Mouse (Mus musculus) cerebellum, postnatal 25 days (tissue): ENCODE results near the gene Rdh9.
A peak's percentile ranks its signal among the peaks of the same experiment; 100 is the strongest.

ENCODE experiments used
- DNase-seq, 2 experiments: peaks; one replicate each; pipeline ENCODE4 v3.0.0; 2021; ENCODE audit warnings: mixed read lengths in 2 of 2

Gene Rdh9

DNA sequence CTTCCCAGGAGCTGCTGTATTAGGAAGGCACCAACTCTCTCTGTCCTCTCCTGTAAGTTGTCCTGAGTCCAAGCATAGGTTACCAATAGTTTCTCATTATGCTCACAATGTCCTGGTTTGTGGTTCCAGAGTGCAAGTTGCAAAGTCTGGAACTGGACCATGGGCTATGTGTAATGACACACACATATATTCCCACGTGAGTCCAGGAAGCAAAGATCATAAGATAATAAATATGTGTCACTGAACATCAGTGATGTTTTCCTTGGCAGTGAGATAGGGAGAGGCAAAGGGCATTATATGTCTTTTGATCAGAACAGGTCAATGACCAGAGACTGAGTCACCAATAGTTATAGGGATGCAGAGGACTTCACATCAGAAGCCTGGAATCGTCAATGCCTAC, at the start of gene Rdh9:
Gene Rdh9 (plus strand): TSS at position 376 of the 400 bp plus-strand sequence.
- no peak for DNase-seq

DNA sequence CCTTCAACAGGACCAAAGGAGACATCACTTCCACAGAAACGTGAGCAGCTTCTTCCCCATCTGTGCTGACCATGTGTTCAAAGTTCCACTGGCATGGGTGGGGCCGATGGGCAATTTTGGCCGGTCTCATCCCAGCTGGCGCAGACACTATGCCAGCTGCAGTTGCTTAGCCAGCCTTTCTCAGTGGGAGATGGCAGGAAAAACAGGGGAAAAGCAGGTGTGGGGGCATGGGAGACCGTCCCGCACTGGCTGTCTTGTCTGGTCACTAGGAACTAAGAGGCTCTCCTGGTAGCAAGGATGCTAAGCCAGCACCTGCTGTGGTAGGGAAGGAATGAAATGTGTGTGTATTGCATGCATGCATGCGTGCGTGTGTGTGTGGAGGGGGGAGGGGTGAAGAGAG, 47.7 kb upstream of the Rdh9 start:
- DNase-seq = no peak

DNA sequence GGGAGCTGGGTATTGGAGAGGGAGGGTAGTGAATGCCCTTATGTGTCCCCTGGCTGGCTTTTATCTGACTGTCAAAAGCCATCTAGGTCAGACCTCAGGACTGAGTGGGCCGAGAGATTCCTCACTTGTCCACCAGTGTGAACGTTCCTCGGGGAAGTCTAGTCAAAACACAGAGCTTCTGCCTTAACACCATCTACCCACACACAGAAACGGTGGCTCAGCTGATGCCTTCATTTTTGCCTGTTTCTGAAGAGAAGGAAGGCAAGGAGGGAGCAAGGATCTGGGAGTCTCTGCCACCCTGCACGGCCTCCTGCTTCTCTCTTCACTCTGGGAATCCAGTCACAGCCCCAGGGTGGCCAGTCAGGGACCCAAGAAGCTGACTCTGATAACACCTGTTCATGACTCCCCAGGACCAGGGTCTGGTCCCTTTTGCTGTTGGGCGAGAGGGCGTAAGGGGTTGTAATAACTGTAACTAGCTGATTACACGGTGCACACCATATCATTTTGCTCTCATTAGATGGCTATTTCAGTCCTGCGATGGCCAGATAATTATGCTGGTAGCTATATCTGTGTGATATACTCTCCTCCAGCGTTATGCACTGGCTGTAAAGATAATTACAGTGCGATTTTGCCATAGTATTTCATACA, 45.8 kb upstream of the Rdh9 start:
- no peak for DNase-seq

DNA sequence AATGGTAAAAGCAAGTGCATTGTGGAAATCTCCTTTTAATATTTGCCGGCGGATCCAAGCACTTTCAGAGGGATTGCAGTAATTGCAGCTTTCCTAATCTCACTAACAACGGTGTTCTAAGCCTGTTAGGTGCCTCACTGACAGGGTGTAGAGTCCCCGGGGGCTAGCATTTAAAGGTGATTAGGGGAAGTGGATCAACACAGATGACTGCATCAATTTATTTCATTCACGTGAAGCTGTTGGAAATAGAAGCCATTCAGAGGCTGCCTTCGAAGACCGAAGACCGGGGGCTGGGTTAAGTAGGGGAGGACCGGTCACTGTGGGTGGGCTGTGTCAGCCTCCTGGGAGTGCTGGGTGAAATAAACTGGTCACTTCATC, 45.3 kb upstream of the Rdh9 start:
- DNase-seq = no peak

DNA sequence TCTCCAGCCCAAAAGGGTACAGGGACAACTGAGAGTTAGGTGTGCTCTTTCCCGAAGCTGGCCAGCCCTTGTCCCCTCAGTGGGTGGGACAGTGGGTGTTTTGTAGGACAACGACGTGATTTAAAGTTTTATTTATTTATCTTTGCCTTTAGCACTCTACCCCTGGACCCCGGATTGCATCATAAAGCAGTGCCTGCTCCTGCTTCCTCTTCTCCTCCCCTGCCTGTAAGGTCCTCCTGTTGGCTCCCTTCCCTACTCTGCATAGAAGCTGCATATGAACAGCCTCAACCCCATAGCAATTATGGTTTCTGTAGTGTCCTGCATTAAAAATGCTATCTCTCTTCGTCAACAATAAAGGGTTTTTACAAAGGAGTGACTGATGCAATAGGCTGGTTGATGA, 44.8 kb upstream of the Rdh9 start:
- no peak for DNase-seq

DNA sequence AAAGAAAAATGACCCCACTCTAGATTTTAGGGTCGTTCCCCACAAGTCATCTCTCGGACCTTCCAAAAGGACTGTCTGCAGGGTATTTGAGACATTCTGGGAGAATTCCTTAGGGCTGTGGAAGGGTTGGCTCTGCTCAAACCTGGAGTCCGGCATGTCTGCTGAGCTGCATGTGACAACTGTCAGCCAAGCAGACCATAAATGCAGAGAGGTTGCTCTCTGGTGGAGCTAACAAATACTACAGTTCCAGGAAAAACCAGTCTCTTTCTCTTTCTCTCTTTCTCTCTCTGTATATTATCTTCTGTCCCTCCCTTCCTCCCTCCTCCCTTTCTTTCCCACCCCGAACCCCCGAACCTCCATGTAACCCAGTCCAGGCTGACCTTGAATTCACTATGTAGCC, 41.8 kb upstream of the Rdh9 start:
- peak in 1 of 2 experiments; percentile 23 for DNase-seq

DNA sequence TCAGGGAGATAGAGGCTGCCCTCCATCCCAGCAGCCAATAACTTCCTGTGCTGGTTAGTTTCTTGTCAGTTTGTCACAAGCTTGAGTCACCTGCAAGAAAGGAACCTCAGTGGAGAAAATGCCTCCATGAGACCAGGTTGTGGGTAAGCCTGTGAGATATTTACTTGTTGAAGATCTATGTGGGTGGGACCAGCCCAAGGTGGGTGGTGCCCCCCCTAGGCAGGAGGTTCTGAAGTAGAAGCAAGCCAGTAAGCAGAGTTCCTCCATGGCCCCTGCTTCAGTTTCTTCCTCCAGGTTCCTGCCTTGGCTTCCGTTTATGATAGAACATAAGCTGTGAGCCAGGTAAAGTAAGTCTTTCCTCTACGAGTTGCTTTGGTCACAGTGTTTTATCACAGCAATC, 39.9 kb upstream of the Rdh9 start:
- DNase-seq = no peak

DNA sequence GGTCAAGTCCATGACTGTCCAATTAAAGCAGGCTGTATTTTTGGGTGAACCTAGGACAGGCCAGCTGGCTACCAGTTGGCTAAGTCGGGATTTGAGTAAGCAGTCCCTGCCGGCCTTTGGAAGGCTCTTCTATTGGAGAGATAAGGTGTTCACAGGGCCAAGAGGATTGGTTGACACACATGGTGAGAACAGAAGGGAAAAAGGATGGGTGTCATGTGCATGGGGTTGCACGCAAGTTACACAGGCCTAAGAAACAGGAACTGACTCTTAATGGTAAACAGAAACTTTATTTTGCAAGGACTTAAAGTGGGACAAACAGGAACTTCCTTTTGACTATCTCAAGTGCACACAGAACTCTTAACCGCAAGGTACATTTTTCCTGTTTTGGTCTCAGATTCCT, 39.3 kb upstream of the Rdh9 start:
- no peak for DNase-seq

DNA sequence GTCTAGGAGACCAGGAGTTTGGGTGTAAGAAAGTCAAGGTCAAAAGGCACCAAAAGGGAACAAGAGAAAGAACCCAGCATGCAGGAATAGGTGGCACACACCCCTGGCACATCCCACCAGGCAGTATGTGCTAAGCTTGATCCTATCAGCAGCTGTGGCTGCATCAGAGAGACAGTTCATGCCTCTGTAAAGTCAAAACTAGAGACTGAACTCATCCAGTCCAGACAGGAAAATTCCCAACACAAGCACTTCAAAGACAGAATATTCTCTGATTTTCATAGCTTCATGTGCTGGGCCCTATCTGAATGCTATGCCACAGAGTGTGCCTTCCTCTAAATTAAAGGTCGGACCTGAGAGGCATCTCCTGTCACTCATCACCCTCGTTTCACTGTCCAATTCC, 38.6 kb upstream of the Rdh9 start:
- no peak for DNase-seq

DNA sequence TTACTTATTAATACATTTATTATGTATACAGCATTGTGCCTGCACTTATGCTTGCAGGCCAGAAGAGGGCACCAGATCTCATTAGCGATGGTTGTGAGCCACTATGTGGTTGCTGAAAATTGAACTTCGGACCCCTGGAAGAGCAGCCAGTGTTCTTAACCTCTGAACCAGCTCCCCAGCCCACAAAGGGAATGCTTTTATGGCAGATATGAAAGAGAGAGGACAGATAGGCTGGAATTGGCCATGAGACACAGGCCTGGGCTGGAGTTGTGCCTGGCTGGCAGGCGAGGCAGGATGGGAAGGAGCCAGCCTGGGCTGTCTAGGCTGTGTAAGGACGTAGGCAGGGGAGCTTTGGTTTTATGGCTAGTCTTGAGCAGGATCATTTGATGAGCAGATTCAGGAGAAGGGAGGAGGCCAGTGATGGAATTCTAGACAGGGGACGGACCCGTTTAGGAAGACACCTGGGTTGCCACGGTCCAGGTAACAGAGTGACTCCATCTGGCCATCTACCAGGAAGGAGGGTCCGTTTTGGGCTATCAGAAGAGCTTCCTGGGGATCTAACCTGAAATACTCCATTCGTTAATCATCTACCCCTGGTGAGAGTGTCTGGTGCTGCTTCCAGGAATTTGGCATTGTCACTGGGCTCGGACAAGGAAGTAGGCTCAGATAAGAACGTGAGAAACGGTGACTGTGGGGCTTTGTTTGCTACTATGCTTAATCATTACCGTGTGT, 37.9 kb upstream of the Rdh9 start:
- DNase-seq = peak in 1 of 2 experiments; percentile 58

DNA sequence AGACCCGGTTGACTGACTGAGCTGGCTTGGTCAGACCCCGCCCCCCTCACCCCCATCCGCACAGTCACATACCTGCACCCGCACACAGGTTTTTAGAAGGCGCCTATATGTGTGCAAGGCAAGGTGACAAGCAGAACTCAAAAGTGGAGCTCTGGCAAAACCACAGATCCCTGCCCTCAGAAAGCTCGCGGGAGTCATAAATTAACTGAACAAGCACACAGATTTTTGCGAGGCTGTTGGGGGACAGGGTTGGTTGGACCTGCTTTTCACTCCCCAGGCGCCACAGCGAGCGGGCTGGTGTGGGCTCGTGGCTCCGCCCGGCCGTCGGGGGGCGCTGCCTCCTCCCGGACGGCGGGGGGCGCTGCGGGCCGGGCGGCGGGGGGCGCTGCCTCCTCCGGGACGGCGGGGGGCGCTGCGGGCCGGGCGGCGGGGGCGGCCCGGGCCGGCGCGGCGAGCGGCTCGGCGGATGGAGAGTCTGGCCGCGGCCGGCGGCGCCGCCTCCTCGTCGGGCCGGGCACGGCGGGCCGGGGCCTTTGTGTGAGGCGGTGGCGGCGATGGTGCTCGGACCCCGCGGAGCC, 37.0 kb upstream of the Rdh9 start, which contains the start of gene Zbtb39:
Gene Zbtb39 (plus strand): TSS at position 456 of the 578 bp plus-strand sequence.
- DNase-seq = peak; percentile 82 to 92

DNA sequence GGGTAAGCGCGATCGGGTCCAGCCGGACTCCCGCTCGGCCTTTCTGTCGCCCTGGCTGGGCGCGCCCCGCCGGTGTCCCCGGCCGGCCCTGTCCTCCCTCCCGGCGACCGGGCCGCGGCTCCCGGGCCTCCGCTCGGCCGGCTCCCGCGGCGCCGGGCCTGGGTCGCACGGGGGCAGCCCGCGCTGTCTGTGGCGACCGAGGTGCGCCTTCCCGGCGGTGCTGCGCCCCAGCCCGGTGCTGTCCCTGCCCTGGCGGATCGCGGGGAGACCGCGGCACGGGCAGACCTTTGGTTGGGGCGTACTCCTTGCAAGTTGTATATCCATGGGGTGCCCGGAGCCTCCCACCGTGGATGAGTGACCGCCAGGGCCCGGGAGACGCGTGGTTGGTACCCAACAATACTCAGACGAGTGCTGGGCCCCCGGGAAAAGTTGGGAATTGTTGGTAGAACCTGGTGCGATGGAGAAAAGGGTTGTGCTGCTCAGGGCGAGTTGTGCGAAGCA, 36.5 kb upstream of the Rdh9 start:
- no peak for DNase-seq

DNA sequence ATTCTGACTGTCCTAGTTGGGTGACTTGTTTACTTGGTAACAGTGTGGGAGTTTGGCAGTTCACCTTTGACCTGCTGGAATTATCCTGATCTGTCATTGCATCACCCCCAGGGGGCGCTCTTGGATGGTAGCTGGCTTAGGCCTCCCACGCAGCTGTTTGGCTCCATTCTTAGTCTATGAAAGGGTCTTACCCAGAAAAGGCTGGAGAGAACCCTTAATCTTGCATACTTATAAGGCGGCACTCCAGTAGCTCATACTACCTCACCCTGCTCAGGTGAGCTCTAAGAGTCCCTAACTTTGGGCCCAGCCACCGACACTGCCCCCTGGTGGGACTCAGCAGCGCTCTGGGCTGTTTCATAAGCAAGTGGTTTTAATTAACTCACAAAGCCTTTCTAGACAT, 31.5 kb upstream of the Rdh9 start:
- peak; percentile 48 to 62 for DNase-seq

DNA sequence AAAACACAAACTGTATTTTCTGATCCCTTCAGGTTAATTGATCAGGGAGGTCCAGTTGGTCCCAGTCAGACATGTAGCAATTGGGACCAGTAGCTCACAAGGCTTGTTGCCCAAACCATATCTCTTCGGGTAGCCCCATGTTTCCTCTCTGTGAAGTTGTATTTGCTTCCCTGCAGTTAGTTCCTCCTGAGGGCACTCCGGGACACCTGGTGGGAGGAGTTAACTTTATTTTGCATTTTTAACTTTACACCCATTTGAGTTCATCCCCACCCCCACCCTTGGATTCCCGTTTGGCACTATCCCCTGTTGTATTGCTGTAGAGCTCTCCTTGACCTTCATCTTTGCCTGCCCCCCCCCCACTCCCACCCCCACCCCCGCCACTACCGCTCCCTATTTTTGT, 30.3 kb upstream of the Rdh9 start:
- no peak for DNase-seq

DNA sequence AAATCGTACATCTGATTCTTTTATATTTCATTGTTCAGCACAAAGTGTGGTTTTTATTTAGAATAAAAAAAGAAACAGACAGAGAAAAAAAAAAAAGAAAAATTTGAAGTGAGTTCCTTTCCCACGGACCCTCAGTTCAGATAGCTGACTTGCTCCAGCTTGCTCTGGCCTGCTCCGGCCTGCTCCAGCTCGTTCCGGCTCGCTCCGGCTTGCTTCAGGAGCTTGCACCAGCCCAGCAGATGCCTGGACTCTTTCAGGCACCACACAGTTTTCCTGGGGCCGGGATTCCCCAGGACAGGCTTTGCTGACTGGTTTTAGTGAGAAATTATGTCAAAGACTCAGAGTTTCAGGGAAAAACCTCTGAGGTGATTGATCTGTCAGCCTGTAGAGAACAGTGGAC, 28.9 kb upstream of the Rdh9 start:
- no peak for DNase-seq

DNA sequence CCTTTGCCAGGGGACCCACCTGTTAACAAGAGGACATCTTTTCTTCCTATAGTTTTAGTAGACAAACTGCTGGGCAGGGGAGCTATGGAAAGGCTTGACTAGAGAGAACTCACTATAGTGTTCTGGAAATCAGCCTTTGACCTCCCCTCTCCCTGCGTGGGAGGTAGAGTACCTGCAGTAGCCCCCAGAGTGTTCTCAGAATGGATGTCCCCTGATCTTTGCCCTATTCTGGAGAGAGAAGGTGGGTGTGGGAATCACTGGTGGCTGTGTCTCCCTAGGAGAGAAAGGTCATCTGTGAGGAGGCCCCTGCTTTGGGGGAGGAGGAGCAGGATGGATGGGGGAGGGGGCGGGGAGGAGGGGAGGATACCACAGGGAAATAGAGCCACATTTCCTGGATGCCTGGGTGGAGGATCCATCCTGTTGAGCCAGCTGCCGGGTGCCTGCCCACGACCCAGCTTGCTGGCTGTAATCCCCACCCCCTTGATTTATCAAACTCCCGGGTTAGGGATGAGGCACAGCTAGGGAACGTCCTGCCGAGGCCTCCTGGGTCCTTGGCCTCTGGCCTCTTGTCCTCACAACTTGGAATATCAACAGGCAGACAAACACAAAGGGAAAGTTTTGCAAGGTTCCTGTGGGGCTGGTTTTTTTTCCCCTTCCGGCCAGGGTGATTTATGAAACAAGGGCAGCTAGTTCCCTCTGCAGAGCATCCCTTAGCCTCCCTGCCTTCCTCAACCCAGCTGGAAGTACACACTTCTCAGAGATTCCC, 27.2 kb upstream of the Rdh9 start:
- no peak for DNase-seq

DNA sequence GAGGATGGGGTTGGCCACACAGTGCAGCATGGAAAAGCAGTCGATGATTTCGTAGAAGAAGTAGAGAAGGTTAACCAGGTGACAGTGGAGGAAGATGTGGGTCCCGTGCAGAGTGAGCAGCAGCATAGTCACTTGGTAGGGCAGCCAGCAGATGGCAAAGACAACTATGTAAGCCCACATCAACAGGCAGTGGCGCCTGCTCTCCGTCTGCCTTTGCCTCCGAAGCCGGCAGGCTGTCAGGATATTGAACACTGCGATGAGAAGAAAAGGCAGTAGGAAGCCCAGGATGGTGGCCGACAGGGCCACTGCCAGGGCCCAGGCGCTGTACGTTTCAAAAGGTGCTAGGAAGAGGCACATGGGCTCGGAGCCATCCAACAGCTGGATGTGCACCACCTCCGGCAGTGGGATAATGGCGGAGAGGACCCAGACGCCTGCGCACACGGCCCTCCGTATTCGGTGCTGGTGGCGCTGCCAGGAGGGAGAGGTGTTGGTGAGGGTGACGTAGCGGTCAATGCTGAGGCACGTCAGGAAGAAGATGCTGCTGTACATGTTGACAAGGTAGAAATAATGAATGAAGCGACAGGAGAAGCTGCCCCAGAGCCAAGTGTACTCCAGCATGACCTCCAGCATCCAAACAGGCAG, 25.9 kb upstream of the Rdh9 start:
- DNase-seq = peak in 1 of 2 experiments; percentile 41

DNA sequence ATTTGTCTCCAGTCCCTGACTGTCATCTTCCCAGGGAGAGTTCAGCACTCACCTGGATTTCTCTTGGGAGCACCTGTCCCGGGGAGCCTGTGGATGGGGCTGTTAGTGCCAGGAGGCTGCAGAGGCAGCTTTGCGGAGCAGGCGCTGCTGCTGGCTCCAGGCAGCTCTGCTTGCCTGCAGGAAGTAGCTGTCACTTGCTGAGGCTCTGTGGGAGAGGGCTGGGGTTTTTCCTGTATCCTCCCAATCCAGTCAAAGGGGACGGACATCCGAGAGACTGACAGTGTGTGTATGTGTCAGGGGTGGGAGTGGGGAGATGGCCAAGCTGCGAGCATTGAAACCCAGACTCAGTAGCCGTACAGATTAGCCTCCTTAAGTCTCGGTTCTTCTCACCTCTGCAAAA, 24.6 kb upstream of the Rdh9 start, which contains the start of gene Gpr182:
Gene Gpr182 (minus strand): TSS at position 185 of the 400 bp plus-strand sequence.
- DNase-seq = no peak

DNA sequence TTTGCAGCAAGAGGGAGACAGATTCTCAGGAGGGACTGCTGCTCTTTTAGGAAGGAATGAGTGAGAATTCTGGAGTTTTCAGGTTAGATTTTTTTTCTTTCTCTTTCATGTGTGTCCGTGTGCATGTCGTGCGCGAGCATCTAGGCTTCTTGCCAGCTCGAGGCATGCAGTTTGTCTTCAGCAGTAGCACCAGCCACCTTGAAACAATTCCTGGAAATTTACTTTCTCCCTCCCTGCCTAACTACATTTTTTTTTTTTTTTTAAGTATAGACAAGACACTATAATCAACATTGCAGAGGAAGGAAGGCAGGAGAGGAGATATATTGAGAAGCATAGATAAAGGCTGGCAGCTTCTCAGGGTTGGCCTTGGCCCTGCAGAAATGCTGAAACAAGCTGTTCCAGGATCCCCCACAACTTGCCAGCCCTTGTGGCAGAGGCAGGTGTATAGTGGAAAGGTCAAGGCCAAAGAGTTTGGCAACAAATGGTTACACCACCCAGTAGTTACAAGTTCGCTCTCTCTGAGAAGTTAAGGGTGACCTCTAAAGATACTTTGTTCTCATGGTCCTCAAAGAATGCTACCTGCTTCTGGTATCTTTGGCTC, 21.5 kb upstream of the Rdh9 start:
- peak in 1 of 2 experiments; percentile 27 for DNase-seq

DNA sequence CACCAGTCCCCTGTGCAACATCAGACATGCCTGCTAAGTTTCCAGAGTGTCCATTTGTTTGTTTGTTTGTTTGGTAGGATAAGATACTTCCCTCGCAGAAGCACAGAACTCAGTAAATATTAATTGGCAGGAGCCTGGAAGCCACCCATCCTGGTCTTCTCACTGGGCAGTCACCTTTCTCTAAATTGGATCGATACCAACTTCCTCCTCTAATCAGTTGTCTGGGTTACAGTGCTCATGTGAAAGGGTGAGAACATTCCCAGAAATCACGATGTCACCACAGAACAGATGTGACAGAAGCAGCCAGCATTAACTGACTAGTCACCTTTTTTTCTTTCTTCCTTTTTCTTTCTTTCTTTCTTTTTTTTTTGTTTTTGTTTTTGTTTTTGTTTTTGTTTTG, 20.9 kb upstream of the Rdh9 start:
- no peak for DNase-seq

DNA sequence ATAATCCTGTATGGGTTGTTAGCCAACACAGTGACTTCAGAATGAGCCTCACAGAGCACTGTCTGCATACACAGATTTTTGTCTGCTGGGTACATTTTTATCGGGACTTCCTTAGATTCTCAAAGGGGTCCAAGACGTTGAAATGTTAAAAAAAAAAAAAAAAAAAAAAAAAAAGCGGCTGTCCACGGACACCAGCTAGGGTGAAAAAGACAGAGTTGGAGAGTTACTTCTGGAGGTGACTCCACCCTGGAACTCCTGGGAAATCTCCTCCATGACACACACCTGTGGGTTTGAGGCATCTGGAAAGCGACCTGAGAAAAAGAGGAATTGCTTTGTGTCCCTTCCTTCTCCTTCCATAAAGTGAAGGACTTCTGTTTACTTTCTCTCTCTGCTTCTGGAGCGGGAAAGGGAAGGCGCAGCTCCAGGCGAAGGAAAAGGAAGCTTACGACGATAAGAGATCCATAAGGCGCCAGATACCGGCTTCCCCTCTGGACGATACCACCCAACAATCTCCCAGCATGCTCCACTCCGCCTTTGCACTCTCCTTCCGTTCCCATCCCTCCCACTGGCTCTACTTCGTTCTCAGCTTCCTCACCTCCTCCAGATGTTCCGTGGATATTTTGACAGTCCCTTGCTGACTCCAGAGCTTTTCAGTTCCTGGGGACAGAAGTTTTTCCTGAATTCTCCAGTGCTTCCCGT, 20.3 kb upstream of the Rdh9 start:
- peak in 1 of 2 experiments; percentile 1 for DNase-seq
